Mouse (Mus musculus) erythroblast, embryonic 14.5 days (primary cell): Measurements from ENCODE around the gene Plcl2.

Source experiments
- GATA1 ChIP-seq: IDR thresholded peaks from 2 replicates; pipeline ENCODE4 v1.6.1; 2012; ENCODE audit warnings: low read length, inconsistent platforms, mixed read lengths
- TAL1 ChIP-seq: IDR thresholded peaks from 3 replicates; pipeline ENCODE4 v1.6.1; 2012; ENCODE audit warnings: low read length, inconsistent platforms, mixed read lengths

DNA sequence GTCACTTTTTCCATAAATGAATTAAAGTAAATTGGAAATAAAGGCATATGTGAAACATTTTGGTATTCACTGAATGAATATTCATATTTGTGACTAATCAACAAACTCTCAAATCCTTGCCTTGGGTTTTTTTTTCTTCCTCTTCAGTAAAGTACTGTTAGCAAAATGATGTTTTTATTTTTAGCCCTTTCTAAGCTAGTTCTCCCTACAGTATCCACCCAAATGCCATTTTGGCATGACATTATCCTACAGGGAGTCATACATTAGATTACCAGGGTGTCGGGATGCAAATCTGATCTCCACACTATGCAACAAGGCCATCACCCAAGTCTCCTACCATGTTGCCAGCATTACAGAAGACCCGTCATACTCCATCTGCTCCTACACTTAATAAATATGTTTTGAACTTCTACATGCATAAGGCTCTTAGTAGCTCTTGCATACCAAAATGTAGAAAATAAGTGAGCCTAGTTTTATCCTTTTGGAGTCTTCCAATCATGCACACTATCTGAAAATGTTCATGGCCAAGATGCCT, 131.9 kb downstream of the Plcl2 start:
- TF ChIP-seq GATA1: no peak
- TF ChIP-seq TAL1: no peak
